Mouse (Mus musculus): ENCODE data around the gene Tpm4. TPM values are rescaled to one million over a fixed set of nuclear protein-coding genes. Genes with fewer than 3 reads are reported as not detected.

Tpm4 gene
- total RNA-seq, 2 experiments from 2014 or later, result 19.3 to 23.4 TPM

- no peak for ATAC-seq (replicated peaks; ENCODE audit: low FRiP score, poor library complexity, severe bottlenecking)
These were observed 48.9 kb downstream of the Tpm4 start for GRCm38 (mm10) chr8:72183554-72184202.

GRCm38 (mm10) chr8:72187793-72188331, 53.1 kb downstream of the Tpm4 start:
- no peak for ATAC-seq (replicated peaks; ENCODE audit: low FRiP score, poor library complexity, severe bottlenecking)

- peak; percentile 92 for ATAC-seq (replicated peaks; ENCODE audit: low FRiP score, poor library complexity, severe bottlenecking)
These were observed 54.8 kb downstream of the Tpm4 start, which contains the start of gene Hsh2d for GRCm38 (mm10) chr8:72189417-72190214. Gene Hsh2d (plus strand): TSS chr8:72189638.

- 0 out of 2 replicates have a peak, but pooled peaks have one; percentile 20 for ATAC-seq (replicated peaks; ENCODE audit: low FRiP score, poor library complexity, severe bottlenecking)
These were observed 55.4 kb downstream of the Tpm4 start for GRCm38 (mm10) chr8:72190215-72190539.

GRCm38 (mm10) chr8:72192065-72192464, 57.3 kb downstream of the Tpm4 start:
- no peak for ATAC-seq (replicated peaks; ENCODE audit: low FRiP score, poor library complexity, severe bottlenecking)

GRCm38 (mm10) chr8:72197997-72198396, 63.2 kb downstream of the Tpm4 start:
- ATAC-seq (replicated peaks; ENCODE audit: low FRiP score, poor library complexity, severe bottlenecking), result 0 out of 2 replicates have a peak, but pooled peaks have one; percentile 31

Other genes starting within 250 kb of the Tpm4 start
- gene Zfp882, start 226.4 kb upstream of the Tpm4 start, total RNA-seq (2015; ENCODE audit: low replicate concordance), result 1.7 and 11.9 TPM in 2 replicates
- gene Zfp882, start 226.4 kb upstream of the Tpm4 start, total RNA-seq (2017; ENCODE audit: low replicate concordance), result 4.7 and 5.0 TPM in 2 replicates
- gene Zfp617, start 226.3 kb upstream of the Tpm4 start, total RNA-seq (2015; ENCODE audit: low replicate concordance), result 15.9 and 26.4 TPM in 2 replicates
- gene Zfp617, start 226.3 kb upstream of the Tpm4 start, total RNA-seq (2017; ENCODE audit: low replicate concordance), result 4.6 and 21.3 TPM in 2 replicates
- gene Zfp961, start 183.9 kb upstream of the Tpm4 start, total RNA-seq (2015; ENCODE audit: low replicate concordance), result 20.1 and 23.8 TPM in 2 replicates
- gene Zfp961, start 183.9 kb upstream of the Tpm4 start, total RNA-seq (2017; ENCODE audit: low replicate concordance), result 3.8 and 7.7 TPM in 2 replicates
- 6.1 and 10.9 TPM in 2 replicates for gene Cyp4f18, start 125.3 kb upstream of the Tpm4 start, total RNA-seq (2015; ENCODE audit: low replicate concordance)
- gene Cyp4f18, start 125.3 kb upstream of the Tpm4 start, total RNA-seq (2017; ENCODE audit: low replicate concordance), result 2.7 and 7.0 TPM in 2 replicates
- not detected in 2 replicates for gene Olfr372, start 93.8 kb upstream of the Tpm4 start, total RNA-seq (2015; ENCODE audit: low replicate concordance)
- gene Olfr372, start 93.8 kb upstream of the Tpm4 start, total RNA-seq (2017; ENCODE audit: low replicate concordance), result not detected in 2 replicates
- not detected in 2 replicates for gene Olfr373, start 51.8 kb upstream of the Tpm4 start, total RNA-seq (2015; ENCODE audit: low replicate concordance)
- gene Olfr373, start 51.8 kb upstream of the Tpm4 start, total RNA-seq (2017; ENCODE audit: low replicate concordance), result not detected in 2 replicates
- not detected in 2 replicates for gene Olfr374, start 27.9 kb upstream of the Tpm4 start, total RNA-seq (2015; ENCODE audit: low replicate concordance)
- not detected in 2 replicates for gene Olfr374, start 27.9 kb upstream of the Tpm4 start, total RNA-seq (2017; ENCODE audit: low replicate concordance)
- 47.8 and 47.9 TPM in 2 replicates for gene Rab8a, start 26.2 kb downstream of the Tpm4 start, total RNA-seq (2015; ENCODE audit: low replicate concordance)
- gene Rab8a, start 26.2 kb downstream of the Tpm4 start, total RNA-seq (2017; ENCODE audit: low replicate concordance), result 130 and 194 TPM in 2 replicates
- 1.4 and 4.6 TPM in 2 replicates for gene Hsh2d, start 54.7 kb downstream of the Tpm4 start, total RNA-seq (2015; ENCODE audit: low replicate concordance)
- 0.64 TPM in 1 of 2 replicates, not detected in the other for gene Hsh2d, start 54.7 kb downstream of the Tpm4 start, total RNA-seq (2017; ENCODE audit: low replicate concordance)
- not detected in 2 replicates for gene Cib3, start 77.9 kb downstream of the Tpm4 start, total RNA-seq (2015; ENCODE audit: low replicate concordance)
- gene Cib3, start 77.9 kb downstream of the Tpm4 start, total RNA-seq (2017; ENCODE audit: low replicate concordance), result 0.77 TPM in 1 of 2 replicates, not detected in the other
- gene Gm11034, start 78.7 kb downstream of the Tpm4 start, total RNA-seq (2015; ENCODE audit: low replicate concordance), result not detected in 2 replicates
- gene Gm11034, start 78.7 kb downstream of the Tpm4 start, total RNA-seq (2017; ENCODE audit: low replicate concordance), result not detected in 2 replicates
- gene Fam32a, start 84.8 kb downstream of the Tpm4 start, total RNA-seq (2015; ENCODE audit: low replicate concordance), result 20.1 and 42.5 TPM in 2 replicates
- gene Fam32a, start 84.8 kb downstream of the Tpm4 start, total RNA-seq (2017; ENCODE audit: low replicate concordance), result 25.3 and 30.5 TPM in 2 replicates
- 52.8 and 56.6 TPM in 2 replicates for gene Ap1m1, start 105.0 kb downstream of the Tpm4 start, total RNA-seq (2015; ENCODE audit: low replicate concordance)
- 27.6 and 47.7 TPM in 2 replicates for gene Ap1m1, start 105.0 kb downstream of the Tpm4 start, total RNA-seq (2017; ENCODE audit: low replicate concordance)
- gene Gm10282, start 170.3 kb downstream of the Tpm4 start, total RNA-seq (2015; ENCODE audit: low replicate concordance), result 32.8 and 36.5 TPM in 2 replicates
- gene Gm10282, start 170.3 kb downstream of the Tpm4 start, total RNA-seq (2017; ENCODE audit: low replicate concordance), result 19.9 and 23.5 TPM in 2 replicates
- gene Klf2, start 184.1 kb downstream of the Tpm4 start, total RNA-seq (2015; ENCODE audit: low replicate concordance), result 5.4 and 13.3 TPM in 2 replicates
- gene Klf2, start 184.1 kb downstream of the Tpm4 start, total RNA-seq (2017; ENCODE audit: low replicate concordance), result 2.9 and 5.5 TPM in 2 replicates

All from erythroid progenitor cell, adult 5-6 weeks (primary cell).